Mouse (Mus musculus): Measurements from ENCODE around the gene Skiv2l. TPM values are rescaled to one million over a fixed set of nuclear protein-coding genes. Genes with fewer than 3 reads are reported as not detected.

The Skiv2l gene
- polyA plus RNA-seq, 1 experiment from 2014 or later, result 39.9 TPM

Other genes starting within 250 kb of the Skiv2l start
- 165 and 174 TPM in 2 replicates for gene Rnf5, start 246.5 kb downstream of the Skiv2l start, polyA plus RNA-seq (2015; fragmentation: Nextera tagmentation; extraction: Ambion mirVana)
- gene Agpat1, start 245.9 kb downstream of the Skiv2l start, polyA plus RNA-seq (2015; fragmentation: Nextera tagmentation; extraction: Ambion mirVana), result 51.2 and 60.8 TPM in 2 replicates
- gene Egfl8, start 234.2 kb downstream of the Skiv2l start, polyA plus RNA-seq (2015; fragmentation: Nextera tagmentation; extraction: Ambion mirVana), result 3.0 and 3.4 TPM in 2 replicates
- 27.8 and 29.6 TPM in 2 replicates for gene Ppt2, start 221.7 kb downstream of the Skiv2l start, polyA plus RNA-seq (2015; fragmentation: Nextera tagmentation; extraction: Ambion mirVana)
- gene Prrt1, start 220.7 kb downstream of the Skiv2l start, polyA plus RNA-seq (2015; fragmentation: Nextera tagmentation; extraction: Ambion mirVana), result 0.40 and 0.49 TPM in 2 replicates
- 12.1 and 13.7 TPM in 2 replicates for gene Fkbpl, start 205.4 kb downstream of the Skiv2l start, polyA plus RNA-seq (2015; fragmentation: Nextera tagmentation; extraction: Ambion mirVana)
- 67.5 and 68.2 TPM in 2 replicates for gene Atf6b, start 203.1 kb downstream of the Skiv2l start, polyA plus RNA-seq (2015; fragmentation: Nextera tagmentation; extraction: Ambion mirVana)
- 1.1 and 1.3 TPM in 2 replicates for gene Tnxb, start 179.7 kb downstream of the Skiv2l start, polyA plus RNA-seq (2015; fragmentation: Nextera tagmentation; extraction: Ambion mirVana)
- 0.33 and 1.4 TPM in 2 replicates for gene C4b, start 106.3 kb downstream of the Skiv2l start, polyA plus RNA-seq (2015; fragmentation: Nextera tagmentation; extraction: Ambion mirVana)
- 0.38 and 18.1 TPM in 2 replicates for gene Cyp21a1, start 45.6 kb downstream of the Skiv2l start, polyA plus RNA-seq (2015; fragmentation: Nextera tagmentation; extraction: Ambion mirVana)
- 25.1 and 30.3 TPM in 2 replicates for gene Stk19, start 13.3 kb downstream of the Skiv2l start, polyA plus RNA-seq (2015; fragmentation: Nextera tagmentation; extraction: Ambion mirVana)
- gene Dxo, start 13.2 kb downstream of the Skiv2l start, polyA plus RNA-seq (2015; fragmentation: Nextera tagmentation; extraction: Ambion mirVana), result 51.8 and 58.6 TPM in 2 replicates
- 98.4 and 106 TPM in 2 replicates for gene Nelfe, start 181 bp upstream of the Skiv2l start, polyA plus RNA-seq (2015; fragmentation: Nextera tagmentation; extraction: Ambion mirVana)
- 52.1 and 63.5 TPM in 2 replicates for gene Cfb, start 12.3 kb upstream of the Skiv2l start, polyA plus RNA-seq (2015; fragmentation: Nextera tagmentation; extraction: Ambion mirVana)
- gene Zbtb12, start 29.3 kb upstream of the Skiv2l start, polyA plus RNA-seq (2015; fragmentation: Nextera tagmentation; extraction: Ambion mirVana), result 2.5 and 2.8 TPM in 2 replicates
- gene Gm20547, start 31.8 kb upstream of the Skiv2l start, polyA plus RNA-seq (2015; fragmentation: Nextera tagmentation; extraction: Ambion mirVana), result not detected in 2 replicates
- gene C2, start 48.1 kb upstream of the Skiv2l start, polyA plus RNA-seq (2015; fragmentation: Nextera tagmentation; extraction: Ambion mirVana), result 14.9 and 16.0 TPM in 2 replicates
- gene Ehmt2, start 48.3 kb upstream of the Skiv2l start, polyA plus RNA-seq (2015; fragmentation: Nextera tagmentation; extraction: Ambion mirVana), result 61.2 and 67.6 TPM in 2 replicates
- gene Slc44a4, start 64.3 kb upstream of the Skiv2l start, polyA plus RNA-seq (2015; fragmentation: Nextera tagmentation; extraction: Ambion mirVana), result 56.2 and 60.4 TPM in 2 replicates
- 118 and 134 TPM in 2 replicates for gene Neu1, start 81.0 kb upstream of the Skiv2l start, polyA plus RNA-seq (2015; fragmentation: Nextera tagmentation; extraction: Ambion mirVana)
- 0.43 TPM in 2 replicates for gene Hspa1b, start 109.0 kb upstream of the Skiv2l start, polyA plus RNA-seq (2015; fragmentation: Nextera tagmentation; extraction: Ambion mirVana)
- gene Gm20481, start 119.7 kb upstream of the Skiv2l start, polyA plus RNA-seq (2015; fragmentation: Nextera tagmentation; extraction: Ambion mirVana), result not detected in 2 replicates
- gene Hspa1a, start 121.9 kb upstream of the Skiv2l start, polyA plus RNA-seq (2015; fragmentation: Nextera tagmentation; extraction: Ambion mirVana), result 6.2 and 6.3 TPM in 2 replicates
- gene Hspa1l, start 122.5 kb upstream of the Skiv2l start, polyA plus RNA-seq (2015; fragmentation: Nextera tagmentation; extraction: Ambion mirVana), result 0.16 and 0.78 TPM in 2 replicates
- 187 and 190 TPM in 2 replicates for gene Lsm2, start 131.7 kb upstream of the Skiv2l start, polyA plus RNA-seq (2015; fragmentation: Nextera tagmentation; extraction: Ambion mirVana)
- 117 and 141 TPM in 2 replicates for gene Vars, start 150.8 kb upstream of the Skiv2l start, polyA plus RNA-seq (2015; fragmentation: Nextera tagmentation; extraction: Ambion mirVana)
- gene Vwa7, start 166.4 kb upstream of the Skiv2l start, polyA plus RNA-seq (2015; fragmentation: Nextera tagmentation; extraction: Ambion mirVana), result 0.21 and 0.35 TPM in 2 replicates
- gene Sapcd1, start 177.8 kb upstream of the Skiv2l start, polyA plus RNA-seq (2015; fragmentation: Nextera tagmentation; extraction: Ambion mirVana), result 11.4 and 13.5 TPM in 2 replicates
- gene Msh5, start 196.5 kb upstream of the Skiv2l start, polyA plus RNA-seq (2015; fragmentation: Nextera tagmentation; extraction: Ambion mirVana), result 3.0 and 3.1 TPM in 2 replicates
- 385 and 387 TPM in 2 replicates for gene Clic1, start 199.8 kb upstream of the Skiv2l start, polyA plus RNA-seq (2015; fragmentation: Nextera tagmentation; extraction: Ambion mirVana)
- gene Ddah2, start 208.8 kb upstream of the Skiv2l start, polyA plus RNA-seq (2015; fragmentation: Nextera tagmentation; extraction: Ambion mirVana), result 185 and 190 TPM in 2 replicates
- gene Ly6g6c, start 215.2 kb upstream of the Skiv2l start, polyA plus RNA-seq (2015; fragmentation: Nextera tagmentation; extraction: Ambion mirVana), result not detected in 2 replicates
- gene Mpig6b, start 216.0 kb upstream of the Skiv2l start, polyA plus RNA-seq (2015; fragmentation: Nextera tagmentation; extraction: Ambion mirVana), result 0.23 and 0.35 TPM in 2 replicates
- 1.9 and 2.6 TPM in 2 replicates for gene Ly6g6e, start 226.7 kb upstream of the Skiv2l start, polyA plus RNA-seq (2015; fragmentation: Nextera tagmentation; extraction: Ambion mirVana)
- gene Ly6g6d, start 227.9 kb upstream of the Skiv2l start, polyA plus RNA-seq (2015; fragmentation: Nextera tagmentation; extraction: Ambion mirVana), result 5.8 and 5.9 TPM in 2 replicates
- gene Ly6g6f, start 235.4 kb upstream of the Skiv2l start, polyA plus RNA-seq (2015; fragmentation: Nextera tagmentation; extraction: Ambion mirVana), result 0.24 and 0.33 TPM in 2 replicates
- gene Abhd16a, start 239.1 kb upstream of the Skiv2l start, polyA plus RNA-seq (2015; fragmentation: Nextera tagmentation; extraction: Ambion mirVana), result 92.1 and 96.4 TPM in 2 replicates